Mouse (Mus musculus): ENCODE results near the gene Fbll1.

DNA sequence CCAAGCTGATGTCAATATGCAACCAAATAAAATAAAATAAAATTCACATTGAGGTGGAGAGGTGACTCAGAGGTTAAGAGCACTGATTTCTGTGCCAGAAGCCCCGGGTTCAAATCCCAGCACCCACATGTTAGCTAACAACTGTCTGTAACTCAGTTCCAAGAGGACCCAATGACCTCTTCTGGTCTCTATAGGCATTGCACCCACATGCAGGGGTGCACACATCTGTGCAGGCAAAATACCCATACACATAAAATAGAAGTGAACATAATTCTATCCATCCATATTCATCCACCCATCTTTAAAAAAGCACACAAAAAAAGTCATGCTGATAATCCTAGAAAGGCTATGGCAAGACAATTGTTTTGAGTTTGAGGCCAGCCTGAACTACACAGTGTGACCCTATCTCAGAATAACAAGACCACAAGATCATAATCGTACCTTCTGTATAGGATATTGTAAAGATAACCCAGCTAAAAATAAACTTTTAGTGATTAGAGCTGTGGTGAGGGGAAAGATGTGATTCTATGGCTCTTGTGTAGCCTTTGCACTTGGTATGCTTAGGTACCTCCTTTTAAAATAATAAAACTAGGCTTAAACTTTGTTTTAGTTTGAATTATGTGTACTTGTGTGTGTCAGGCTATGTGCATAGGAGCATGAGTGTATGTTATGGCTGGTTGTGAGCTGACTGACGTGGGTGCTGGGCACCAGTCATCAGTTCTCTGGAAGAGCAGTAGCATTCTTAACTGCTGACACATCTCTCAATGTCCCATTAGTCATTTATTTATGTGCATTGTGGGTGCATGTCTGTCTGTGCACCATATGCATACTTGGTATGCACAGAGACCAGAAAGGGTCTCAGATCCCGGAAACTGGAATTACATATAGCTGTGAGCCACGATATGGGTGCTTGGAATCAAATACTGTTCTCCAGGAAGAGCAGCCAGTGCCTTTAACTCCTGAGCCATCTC, 38.8 kb upstream of the Fbll1 start:
- no peak for TF ChIP-seq POLR2A (IDR thresholded peaks at IDR 0.05; ENCODE audit: extremely low read depth, insufficient read depth, low read length)
- TF ChIP-seq CTCF (IDR thresholded peaks at IDR 0.05; ENCODE audit: low read depth, low read length): no peak

All from liver, adult 2 months (tissue).